In the genomic region with DNA sequence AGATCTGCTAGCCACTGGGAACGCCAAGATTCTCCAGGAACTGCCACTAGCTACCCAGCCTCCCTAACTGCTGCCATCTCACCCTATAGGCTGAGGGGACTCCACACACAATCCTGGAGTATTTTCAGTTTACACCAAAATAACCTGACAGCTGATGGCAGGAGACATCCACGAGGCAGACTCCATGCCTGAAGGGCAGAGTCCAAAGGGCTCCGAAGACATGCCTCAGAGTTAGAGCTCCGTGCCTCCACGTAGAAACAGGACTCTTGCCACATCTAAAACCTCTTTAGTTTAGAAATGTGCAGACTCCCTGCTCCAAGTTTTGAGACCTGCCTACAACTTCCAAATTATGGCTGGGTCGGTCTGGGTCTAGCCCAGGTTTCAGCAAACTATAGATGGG, we compare ENCODE assay signal across 9 mouse cellular contexts. TPM values are rescaled to one million over a fixed set of nuclear protein-coding genes. Genes with fewer than 3 reads are reported as not detected.
DNase-seq lines count a peak whose midpoint lies in the region; ATAC-seq and TF ChIP-seq lines count a peak whose summit lies in the region.
"Had no signal": no experiment of that assay in that cellular context is flagged by ENCODE, and none has a peak within 500 bp of the region (broad histone marks: within the 10 kb centered on the region; RNA-seq: fewer than 3 reads in every experiment).

No protein-coding gene starts in this region.

- peak overlapping the region; percentile 13; the same call in 1 of the 2 replicates for H3K4me3 ChIP-seq in hindbrain, embryonic 10.5 days
- H3K4me3 ChIP-seq in hindbrain, embryonic 11.5 days (ENCODE audit: low read depth, low read length), result no peak overlapping the region
- peak overlapping the region; percentile 96 for H3K4me3 ChIP-seq in embryonic fibroblast, embryonic 13.5 days (ENCODE audit: insufficient read depth, low read length)
- no peak overlapping the region for H3K4me3 ChIP-seq in kidney, embryonic 16.5 days (ENCODE audit: low read length)
- H3K4me3 ChIP-seq in midbrain, postnatal 0 days (ENCODE audit: low read depth, low read length), result no peak overlapping the region

- H3K36me3 ChIP-seq in hindbrain, embryonic 10.5 days, result peaks cover 29% of the 10 kb centered on the region
- no peaks in the 10 kb centered on the region for H3K36me3 ChIP-seq in hindbrain, embryonic 11.5 days (ENCODE audit: control insufficient read depth, insufficient read depth, low read length)
- H3K36me3 ChIP-seq in kidney, embryonic 16.5 days (ENCODE audit: insufficient read depth, low read length), result peaks cover 18% of the 10 kb centered on the region
- peaks cover 16% of the 10 kb centered on the region; the same call in 1 of the 2 replicates for H3K36me3 ChIP-seq in midbrain, postnatal 0 days (ENCODE audit: insufficient read depth, low read length)

- H3K27me3 ChIP-seq in hindbrain, embryonic 10.5 days (ENCODE audit: insufficient read depth, poor library complexity, severe bottlenecking), result peaks cover 25% of the 10 kb centered on the region
- no peaks in the 10 kb centered on the region for H3K27me3 ChIP-seq in hindbrain, embryonic 11.5 days (ENCODE audit: control insufficient read depth, insufficient read depth, low read length)
- H3K27me3 ChIP-seq in kidney, embryonic 16.5 days (ENCODE audit: insufficient read depth, low read length), result no peaks in the 10 kb centered on the region
- no peaks in the 10 kb centered on the region for H3K27me3 ChIP-seq in midbrain, postnatal 0 days (ENCODE audit: insufficient read depth, low read length)

- no peaks in the 10 kb centered on the region for H3K9me3 ChIP-seq in hindbrain, embryonic 10.5 days
- no peaks in the 10 kb centered on the region for H3K9me3 ChIP-seq in hindbrain, embryonic 11.5 days (ENCODE audit: control insufficient read depth, low read length)
- H3K9me3 ChIP-seq in kidney, embryonic 16.5 days (ENCODE audit: low read length), result no peaks in the 10 kb centered on the region
- H3K9me3 ChIP-seq in midbrain, postnatal 0 days (ENCODE audit: low read length), result no peaks in the 10 kb centered on the region
- H3K9me3 ChIP-seq: G1E had no signal

- DNase-seq in hindbrain, embryonic 10.5 days (ENCODE audit: low spot score), result no peak
- no peak for DNase-seq in hindbrain, embryonic 11.5 days (ENCODE audit: low spot score)
- no peak for DNase-seq in midbrain, postnatal 0 days (ENCODE audit: low spot score)
- DNase-seq in layer of hippocampus, postnatal 14 days (ENCODE audit: low spot score in 2 of 2), result no peak
- no peak for DNase-seq in left cerebral cortex, adult 8-10 months (ENCODE audit: low spot score in 2 of 2)

- no peak for TF ChIP-seq CTCF in embryonic fibroblast, embryonic 13.5 days (IDR thresholded peaks at IDR 0.05; ENCODE audit: borderline replicate concordance, insufficient read depth, low read length)
- TF ChIP-seq CTCF in midbrain, postnatal 0 days (IDR thresholded peaks at IDR 0.05), result no peak

- no peak overlapping the region for H3K9ac ChIP-seq in hindbrain, embryonic 11.5 days (ENCODE audit: low read depth, low read length)
- peak overlapping the region; percentile 98 for H3K9ac ChIP-seq in kidney, embryonic 16.5 days (replicated peaks; ENCODE audit: low read length)
- H3K9ac ChIP-seq in midbrain, postnatal 0 days (replicated peaks; ENCODE audit: low read length, poor library complexity, severe bottlenecking), result 0 out of 2 replicates have a peak overlapping the region, but pooled peaks have one; percentile 34

- no peak overlapping the region for H3K27ac ChIP-seq in hindbrain, embryonic 10.5 days
- H3K27ac ChIP-seq in hindbrain, embryonic 11.5 days (ENCODE audit: low read depth, low read length), result no peak overlapping the region
- H3K27ac ChIP-seq in embryonic fibroblast, embryonic 13.5 days (ENCODE audit: insufficient read depth, low read length), result peak overlapping the region; percentile 92
- peak overlapping the region; percentile 89 for H3K27ac ChIP-seq in kidney, embryonic 16.5 days (ENCODE audit: low read length)
- no peak overlapping the region for H3K27ac ChIP-seq in midbrain, postnatal 0 days (ENCODE audit: low read depth, low read length)

- peaks cover 34% of the 10 kb centered on the region for H3K4me1 ChIP-seq in hindbrain, embryonic 10.5 days (replicated peaks)
- peaks cover 6% of the 10 kb centered on the region; the same call in 1 of the 2 replicates for H3K4me1 ChIP-seq in hindbrain, embryonic 11.5 days (replicated peaks; ENCODE audit: control insufficient read depth, insufficient read depth, low read length)
- peaks cover 10% of the 10 kb centered on the region for H3K4me1 ChIP-seq in embryonic fibroblast, embryonic 13.5 days (ENCODE audit: control insufficient read depth, insufficient read depth, low read length)
- peaks cover 23% of the 10 kb centered on the region for H3K4me1 ChIP-seq in kidney, embryonic 16.5 days (ENCODE audit: insufficient read depth, low read length)
- peaks cover 15% of the 10 kb centered on the region for H3K4me1 ChIP-seq in midbrain, postnatal 0 days (ENCODE audit: insufficient read depth, low read length)

- H3K4me2 ChIP-seq in hindbrain, embryonic 11.5 days (replicated peaks; ENCODE audit: low read depth, low read length), result no peak overlapping the region
- peak overlapping the region; percentile 82 for H3K4me2 ChIP-seq in kidney, embryonic 16.5 days (replicated peaks; ENCODE audit: low read depth, low read length)
- peak overlapping the region; percentile 94 for H3K4me2 ChIP-seq in midbrain, postnatal 0 days (ENCODE audit: low read depth, low read length, poor library complexity, severe bottlenecking)

- TF ChIP-seq POLR2A in embryonic fibroblast, embryonic 13.5 days (IDR thresholded peaks at IDR 0.05; ENCODE audit: low read depth, low read length), result no peak

- WGBS in hindbrain, embryonic 10.5 days, result 77% methylated on average over 6 of the region's 6 CpGs
- WGBS in hindbrain, embryonic 11.5 days, result 76% methylated on average over 6 of the region's 6 CpGs
- 72% methylated on average over 6 of the region's 6 CpGs for WGBS in kidney, embryonic 16.5 days
- 76% methylated on average over 6 of the region's 6 CpGs for WGBS in midbrain, postnatal 0 days

- ATAC-seq in hindbrain, embryonic 11.5 days (ENCODE audit: low FRiP score), result no peak
- ATAC-seq in kidney, embryonic 16.5 days (ENCODE audit: low FRiP score, low TSS enrichment), result no peak
- no peak for ATAC-seq in midbrain, postnatal 0 days (ENCODE audit: low FRiP score)
- ATAC-seq in erythroblast, adult 5-6 weeks (replicated peaks; ENCODE audit: low FRiP score, poor library complexity, severe bottlenecking), result no peak

RNA-seq across cellular contexts. Expression of gene Furin, which starts 4.7 kb away (rescaled TPM):
- 4.6 and 5.2 TPM in 2 replicates for polyA plus RNA-seq in hindbrain, embryonic 10.5 days (2016; fragmentation: Nextera tagmentation; extraction: Ambion mirVana)
- polyA plus RNA-seq in hindbrain, embryonic 11.5 days (2014; fragmentation: Nextera tagmentation; extraction: Ambion mirVana), result 3.4 and 4.1 TPM in 2 replicates
- 71.5 and 83.7 TPM in 2 replicates for polyA plus RNA-seq in embryonic fibroblast, embryonic 13.5 days (2011; ENCODE audit: insufficient read length, low read depth, missing spikeins)
- 13.4 and 13.7 TPM in 2 replicates for polyA plus RNA-seq in kidney, embryonic 16.5 days (2015; fragmentation: Nextera tagmentation; extraction: Ambion mirVana)
- 16.6 TPM in 2 replicates for total RNA-seq in midbrain, postnatal 0 days (2014; rRNA removed)
- polyA plus RNA-seq in midbrain, postnatal 0 days (2015; fragmentation: Nextera tagmentation; extraction: Ambion mirVana), result 5.0 and 6.0 TPM in 2 replicates
- 10 to 100 TPM; 48.7 to 50.3 TPM for total RNA-seq in layer of hippocampus, postnatal 14 days (2021)
- total RNA-seq in erythroblast, adult 5-6 weeks (2015; ENCODE audit: low replicate concordance), result 23.0 and 23.1 TPM in 2 replicates
- total RNA-seq in erythroblast, adult 5-6 weeks (2017; ENCODE audit: low replicate concordance), result 29.1 and 33.5 TPM in 2 replicates
- total RNA-seq in left cerebral cortex, adult 8-10 months (2022), result 10 to 100 TPM; 30.7 to 33.6 (median 33.2) TPM

RNA-seq across cellular contexts. Expression of gene Fes, which starts 12.8 kb away (rescaled TPM):
- 10.4 and 11.6 TPM in 2 replicates for polyA plus RNA-seq in hindbrain, embryonic 10.5 days (2016; fragmentation: Nextera tagmentation; extraction: Ambion mirVana)
- 5.8 and 9.5 TPM in 2 replicates for polyA plus RNA-seq in hindbrain, embryonic 11.5 days (2014; fragmentation: Nextera tagmentation; extraction: Ambion mirVana)
- 7.5 and 7.9 TPM in 2 replicates for polyA plus RNA-seq in embryonic fibroblast, embryonic 13.5 days (2011; ENCODE audit: insufficient read length, low read depth, missing spikeins)
- 16.8 and 18.3 TPM in 2 replicates for polyA plus RNA-seq in kidney, embryonic 16.5 days (2015; fragmentation: Nextera tagmentation; extraction: Ambion mirVana)
- total RNA-seq in midbrain, postnatal 0 days (2014; rRNA removed), result 4.3 and 7.9 TPM in 2 replicates
- polyA plus RNA-seq in midbrain, postnatal 0 days (2015; fragmentation: Nextera tagmentation; extraction: Ambion mirVana), result 3.1 and 3.7 TPM in 2 replicates
- 1 to 10 TPM; 5.6 to 9.9 TPM for total RNA-seq in layer of hippocampus, postnatal 14 days (2021)
- 56.5 and 60.0 TPM in 2 replicates for total RNA-seq in erythroblast, adult 5-6 weeks (2015; ENCODE audit: low replicate concordance)
- 24.4 and 31.2 TPM in 2 replicates for total RNA-seq in erythroblast, adult 5-6 weeks (2017; ENCODE audit: low replicate concordance)
- total RNA-seq in left cerebral cortex, adult 8-10 months (2022), result 10 to 100 TPM in 1 of 4 experiments, 1 to 10 TPM in 3; 4.5 to 10.5 (median 6.9) TPM

RNA-seq across cellular contexts. Expression of gene Man2a2, which starts 29.4 kb away (rescaled TPM):
- polyA plus RNA-seq in hindbrain, embryonic 10.5 days (2016; fragmentation: Nextera tagmentation; extraction: Ambion mirVana), result 17.7 TPM in 2 replicates
- 7.7 and 9.8 TPM in 2 replicates for polyA plus RNA-seq in hindbrain, embryonic 11.5 days (2014; fragmentation: Nextera tagmentation; extraction: Ambion mirVana)
- 47.6 and 55.1 TPM in 2 replicates for polyA plus RNA-seq in embryonic fibroblast, embryonic 13.5 days (2011; ENCODE audit: insufficient read length, low read depth, missing spikeins)
- polyA plus RNA-seq in kidney, embryonic 16.5 days (2015; fragmentation: Nextera tagmentation; extraction: Ambion mirVana), result 16.6 and 19.1 TPM in 2 replicates
- 59.1 and 70.2 TPM in 2 replicates for total RNA-seq in midbrain, postnatal 0 days (2014; rRNA removed)
- 13.7 and 16.6 TPM in 2 replicates for polyA plus RNA-seq in midbrain, postnatal 0 days (2015; fragmentation: Nextera tagmentation; extraction: Ambion mirVana)
- 100 to 1,000 TPM; 124 to 139 TPM for total RNA-seq in layer of hippocampus, postnatal 14 days (2021)
- 3.6 and 7.5 TPM in 2 replicates for total RNA-seq in erythroblast, adult 5-6 weeks (2015; ENCODE audit: low replicate concordance)
- 4.5 and 6.6 TPM in 2 replicates for total RNA-seq in erythroblast, adult 5-6 weeks (2017; ENCODE audit: low replicate concordance)
- 100 to 1,000 TPM; 158 to 168 (median 165) TPM for total RNA-seq in left cerebral cortex, adult 8-10 months (2022)

RNA-seq across cellular contexts. Expression of gene Hddc3, which starts 57.7 kb away (rescaled TPM):
- polyA plus RNA-seq in hindbrain, embryonic 10.5 days (2016; fragmentation: Nextera tagmentation; extraction: Ambion mirVana), result 19.6 and 26.3 TPM in 2 replicates
- 18.4 and 25.3 TPM in 2 replicates for polyA plus RNA-seq in hindbrain, embryonic 11.5 days (2014; fragmentation: Nextera tagmentation; extraction: Ambion mirVana)
- 12.2 and 15.4 TPM in 2 replicates for polyA plus RNA-seq in embryonic fibroblast, embryonic 13.5 days (2011; ENCODE audit: insufficient read length, low read depth, missing spikeins)
- polyA plus RNA-seq in kidney, embryonic 16.5 days (2015; fragmentation: Nextera tagmentation; extraction: Ambion mirVana), result 22.6 and 23.8 TPM in 2 replicates
- 35.9 and 36.7 TPM in 2 replicates for total RNA-seq in midbrain, postnatal 0 days (2014; rRNA removed)
- 15.1 and 16.8 TPM in 2 replicates for polyA plus RNA-seq in midbrain, postnatal 0 days (2015; fragmentation: Nextera tagmentation; extraction: Ambion mirVana)
- total RNA-seq in layer of hippocampus, postnatal 14 days (2021), result 10 to 100 TPM; 45.8 to 46.3 TPM
- 2.3 TPM in 1 of 2 replicates, not detected in the other for total RNA-seq in erythroblast, adult 5-6 weeks (2015; ENCODE audit: low replicate concordance)
- 2.6 TPM in 2 replicates for total RNA-seq in erythroblast, adult 5-6 weeks (2017; ENCODE audit: low replicate concordance)
- total RNA-seq in left cerebral cortex, adult 8-10 months (2022), result 10 to 100 TPM; 50.5 to 63.4 (median 57.2) TPM

RNA-seq across cellular contexts. Expression of gene Unc45a, which starts 59.8 kb away (rescaled TPM):
- polyA plus RNA-seq in hindbrain, embryonic 10.5 days (2016; fragmentation: Nextera tagmentation; extraction: Ambion mirVana), result 46.2 and 54.6 TPM in 2 replicates
- polyA plus RNA-seq in hindbrain, embryonic 11.5 days (2014; fragmentation: Nextera tagmentation; extraction: Ambion mirVana), result 23.4 and 30.4 TPM in 2 replicates
- polyA plus RNA-seq in embryonic fibroblast, embryonic 13.5 days (2011; ENCODE audit: insufficient read length, low read depth, missing spikeins), result 34.4 and 46.6 TPM in 2 replicates
- polyA plus RNA-seq in kidney, embryonic 16.5 days (2015; fragmentation: Nextera tagmentation; extraction: Ambion mirVana), result 46.5 and 48.2 TPM in 2 replicates
- 51.0 and 63.3 TPM in 2 replicates for total RNA-seq in midbrain, postnatal 0 days (2014; rRNA removed)
- 54.6 and 55.9 TPM in 2 replicates for polyA plus RNA-seq in midbrain, postnatal 0 days (2015; fragmentation: Nextera tagmentation; extraction: Ambion mirVana)
- 10 to 100 TPM; 40.6 to 47.9 TPM for total RNA-seq in layer of hippocampus, postnatal 14 days (2021)
- 1.5 and 4.2 TPM in 2 replicates for total RNA-seq in erythroblast, adult 5-6 weeks (2015; ENCODE audit: low replicate concordance)
- total RNA-seq in erythroblast, adult 5-6 weeks (2017; ENCODE audit: low replicate concordance), result 4.2 and 4.8 TPM in 2 replicates
- total RNA-seq in left cerebral cortex, adult 8-10 months (2022), result 10 to 100 TPM; 40.2 to 43.7 (median 42.4) TPM

Comparison
In these comparisons a context has a peak if more than half of its experiments do, and no peak if none do; other contexts are left out.
1. H3K4me3 ChIP-seq: peak in hindbrain, embryonic 10.5 days (single experiment) and embryonic fibroblast, embryonic 13.5 days (single experiment); none in hindbrain, embryonic 11.5 days (single experiment), kidney, embryonic 16.5 days (single experiment) and midbrain, postnatal 0 days (single experiment).
2. H3K27ac ChIP-seq: peak in embryonic fibroblast, embryonic 13.5 days (single experiment) and kidney, embryonic 16.5 days (single experiment); none in hindbrain, embryonic 10.5 days (single experiment), hindbrain, embryonic 11.5 days (single experiment) and midbrain, postnatal 0 days (single experiment).